Mouse (Mus musculus): ENCODE results near the gene Ugt1a7c.
"Not testable (repeated sequence)": the region's sequence is repeated elsewhere in the genome, so short reads cannot be mapped to it uniquely, and the experiment has no call there.

GRCm38 (mm10) chr1:88098546-88098945 lies 3.7 kb downstream of the Ugt1a7c start:
- TF ChIP-seq CTCF (IDR thresholded peaks at IDR 0.05; ENCODE audit: borderline replicate concordance, control insufficient read depth, extremely low read depth, insufficient read depth, low read length, poor library complexity); POLR2A (IDR thresholded peaks at IDR 0.05; ENCODE audit: control insufficient read depth, extremely low read depth, insufficient read depth, low read length, poor library complexity): not testable (repeated sequence)

Measured in thymus, adult 2 months (tissue).